Mouse (Mus musculus): ENCODE data around the gene Bend6. TPM values are rescaled to one million over a fixed set of nuclear protein-coding genes. Genes with fewer than 3 reads are reported as not detected.
A peak's percentile ranks its signal among the peaks of the same experiment; 100 is the strongest.

Bend6 gene
- total RNA-seq (2014; rRNA removed) (115 and 128 TPM in 2 replicates), polyA plus RNA-seq (2015; fragmentation: Nextera tagmentation; extraction: Ambion mirVana) (92.0 and 96.9 TPM in 2 replicates)

DNA sequence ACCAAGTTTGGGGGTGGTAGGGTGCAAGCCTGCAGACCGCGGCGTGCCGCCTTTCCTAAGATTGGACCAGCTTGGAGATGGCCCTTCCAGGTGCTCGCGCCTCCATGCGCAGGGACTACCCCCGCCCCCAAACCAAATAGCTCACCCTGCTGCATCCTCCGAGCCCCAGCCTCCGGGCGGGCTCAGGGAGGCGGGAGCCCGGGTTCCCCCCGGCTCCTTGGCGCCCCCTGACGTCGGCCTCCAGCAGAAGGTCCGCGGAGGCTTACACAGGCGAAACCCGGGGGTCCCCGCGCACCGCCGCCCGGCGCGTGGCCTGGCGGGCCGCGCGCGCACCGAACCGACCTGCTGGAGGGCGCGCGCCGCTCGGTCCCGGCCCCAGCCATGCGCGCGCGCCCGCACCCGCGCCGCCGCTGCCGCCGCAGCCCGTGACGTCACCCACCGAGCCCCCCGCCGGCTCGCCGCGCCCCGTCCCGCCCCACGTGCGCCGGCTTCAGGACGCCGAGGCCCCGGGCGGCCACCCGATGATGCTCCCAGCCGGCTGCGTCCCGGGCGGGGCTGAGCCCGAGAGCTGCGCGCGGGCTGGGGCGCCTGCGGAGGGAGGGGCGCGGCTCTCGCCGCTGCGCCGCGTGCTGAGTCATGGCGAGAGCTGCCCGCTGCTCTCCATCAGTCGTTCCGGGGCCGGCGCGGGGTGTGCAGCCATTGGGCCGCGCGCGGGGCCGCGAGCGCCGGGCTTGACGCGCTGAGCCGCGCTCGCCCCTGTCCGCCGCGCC lies at the start of gene Bend6:
Gene Bend6 (minus strand): TSS at position 396 of the 770 bp plus-strand sequence.
- Histone ChIP-seq H3K4me3 (ENCODE audit: low read depth, low read length) (peak within 1 kb of the TSS; percentile 66), H3K27me3 (ENCODE audit: insufficient read depth, low read length) (no peaks in the 10 kb centered on the region), H3K4me1 (ENCODE audit: insufficient read depth, low read length) (no peaks in the 10 kb centered on the region), H3K4me2 (ENCODE audit: low read depth, low read length, poor library complexity, severe bottlenecking) (peak within 1 kb of the TSS; percentile 71), H3K36me3 (ENCODE audit: insufficient read depth, low read length) (no peaks in the 10 kb centered on the region), H3K9me3 (ENCODE audit: low read length) (0 out of 2 replicates have a peak, but pooled peaks cover 2% of the 10 kb centered on the region), H3K27ac (ENCODE audit: low read depth, low read length) (peak within 1 kb of the TSS; percentile 91), H3K9ac (replicated peaks; ENCODE audit: low read length, poor library complexity, severe bottlenecking) (peak within 1 kb of the TSS; percentile 72)
- peak; percentile 54 for TF ChIP-seq CTCF (IDR thresholded peaks at IDR 0.05)
- peak; percentile 87 for ATAC-seq (ENCODE audit: low FRiP score)
- WGBS = under 1% methylated on average over 67 of the region's 110 CpGs
- DNase-seq (ENCODE audit: low spot score) = peak; percentile 84

DNA sequence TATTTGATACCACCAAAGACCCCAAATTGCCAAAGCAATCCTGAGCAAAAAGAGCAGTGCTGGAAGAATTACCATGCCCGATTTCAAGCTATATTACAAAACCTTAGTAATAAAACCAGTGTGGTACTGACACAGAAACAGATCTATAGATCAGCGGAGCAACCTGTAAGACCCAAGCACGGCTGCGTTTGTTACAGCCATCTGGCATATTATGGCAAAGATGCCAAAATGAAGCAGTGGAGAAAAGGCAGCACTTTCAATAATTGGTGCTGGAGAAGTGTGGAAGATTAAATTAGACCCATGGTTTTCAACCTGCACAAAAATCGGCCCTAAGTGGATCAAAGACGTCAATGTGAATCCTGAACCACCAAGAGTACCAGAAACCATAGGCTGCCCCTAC lies 48.0 kb upstream of the Bend6 start:
- no peaks in the 10 kb centered on the region for H3K9me3 ChIP-seq (ENCODE audit: low read length)
- no peak overlapping the region for H3K4me2 ChIP-seq (ENCODE audit: low read depth, low read length, poor library complexity, severe bottlenecking)
- no peaks in the 10 kb centered on the region for H3K27me3 ChIP-seq (ENCODE audit: insufficient read depth, low read length)
- DNase-seq (ENCODE audit: low spot score) (no peak), ATAC-seq (ENCODE audit: low FRiP score) (no peak)
- no peak for TF ChIP-seq CTCF (IDR thresholded peaks at IDR 0.05)
- WGBS = 98% methylated on average over 6 of the region's 6 CpGs
- H3K4me1 ChIP-seq (ENCODE audit: insufficient read depth, low read length) = no peaks in the 10 kb centered on the region
- H3K9ac ChIP-seq (replicated peaks; ENCODE audit: low read length, poor library complexity, severe bottlenecking) = no peak overlapping the region
- no peak overlapping the region for H3K27ac ChIP-seq (ENCODE audit: low read depth, low read length)
- no peaks in the 10 kb centered on the region for H3K36me3 ChIP-seq (ENCODE audit: insufficient read depth, low read length)
- H3K4me3 ChIP-seq (ENCODE audit: low read depth, low read length) = no peak overlapping the region

DNA sequence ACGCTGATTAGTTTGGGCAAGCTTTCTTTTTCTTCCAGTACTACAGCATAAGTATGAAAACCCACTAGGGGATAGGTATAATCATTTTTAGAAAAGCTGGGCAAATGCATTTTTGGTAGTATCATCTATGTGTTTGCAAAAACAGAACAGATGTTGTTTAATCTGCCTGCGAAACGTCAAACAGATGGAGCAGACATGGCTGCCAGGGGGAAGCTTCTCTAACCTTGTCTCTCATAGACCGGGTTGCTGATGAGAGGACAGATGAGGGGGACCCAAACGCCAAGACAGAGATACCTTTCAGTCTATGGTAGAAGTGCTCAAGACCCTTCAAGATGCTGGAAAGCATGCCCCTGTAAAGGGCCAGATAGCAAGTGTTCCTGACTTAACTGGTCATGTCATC lies 40.9 kb upstream of the Bend6 start:
- ATAC-seq (ENCODE audit: low FRiP score) (no peak), DNase-seq (ENCODE audit: low spot score) (no peak)
- no peak overlapping the region for H3K4me2 ChIP-seq (ENCODE audit: low read depth, low read length, poor library complexity, severe bottlenecking)
- no peaks in the 10 kb centered on the region for H3K36me3 ChIP-seq (ENCODE audit: insufficient read depth, low read length)
- no peak overlapping the region for H3K9ac ChIP-seq (replicated peaks; ENCODE audit: low read length, poor library complexity, severe bottlenecking)
- no peaks in the 10 kb centered on the region for H3K27me3 ChIP-seq (ENCODE audit: insufficient read depth, low read length)
- H3K4me3 ChIP-seq (ENCODE audit: low read depth, low read length) = no peak overlapping the region
- no peaks in the 10 kb centered on the region for H3K9me3 ChIP-seq (ENCODE audit: low read length)
- WGBS = 86% methylated on average over 5 of the region's 5 CpGs
- TF ChIP-seq CTCF (IDR thresholded peaks at IDR 0.05) = no peak
- H3K4me1 ChIP-seq (ENCODE audit: insufficient read depth, low read length) = no peaks in the 10 kb centered on the region
- H3K27ac ChIP-seq (ENCODE audit: low read depth, low read length) = no peak overlapping the region

- Histone ChIP-seq H3K27ac (ENCODE audit: low read depth, low read length) (no peak overlapping the region), H3K9me3 (ENCODE audit: low read length) (no peaks in the 10 kb centered on the region), H3K9ac (replicated peaks; ENCODE audit: low read length, poor library complexity, severe bottlenecking) (no peak overlapping the region), H3K27me3 (ENCODE audit: insufficient read depth, low read length) (no peaks in the 10 kb centered on the region), H3K4me3 (ENCODE audit: low read depth, low read length) (no peak overlapping the region), H3K36me3 (ENCODE audit: insufficient read depth, low read length) (no peaks in the 10 kb centered on the region), H3K4me2 (ENCODE audit: low read depth, low read length, poor library complexity, severe bottlenecking) (no peak overlapping the region), H3K4me1 (ENCODE audit: insufficient read depth, low read length) (no peaks in the 10 kb centered on the region)
- TF ChIP-seq CTCF (IDR thresholded peaks at IDR 0.05) = peak; percentile 33; the same call in 1 of the 2 replicates
- no peak for ATAC-seq (ENCODE audit: low FRiP score)
- no peak for DNase-seq (ENCODE audit: low spot score)
- 85% methylated on average over 6 of the region's 6 CpGs for WGBS
Observed at GRCm38 (mm10) chr1:33947838-33948237, 40.2 kb upstream of the Bend6 start.

DNA sequence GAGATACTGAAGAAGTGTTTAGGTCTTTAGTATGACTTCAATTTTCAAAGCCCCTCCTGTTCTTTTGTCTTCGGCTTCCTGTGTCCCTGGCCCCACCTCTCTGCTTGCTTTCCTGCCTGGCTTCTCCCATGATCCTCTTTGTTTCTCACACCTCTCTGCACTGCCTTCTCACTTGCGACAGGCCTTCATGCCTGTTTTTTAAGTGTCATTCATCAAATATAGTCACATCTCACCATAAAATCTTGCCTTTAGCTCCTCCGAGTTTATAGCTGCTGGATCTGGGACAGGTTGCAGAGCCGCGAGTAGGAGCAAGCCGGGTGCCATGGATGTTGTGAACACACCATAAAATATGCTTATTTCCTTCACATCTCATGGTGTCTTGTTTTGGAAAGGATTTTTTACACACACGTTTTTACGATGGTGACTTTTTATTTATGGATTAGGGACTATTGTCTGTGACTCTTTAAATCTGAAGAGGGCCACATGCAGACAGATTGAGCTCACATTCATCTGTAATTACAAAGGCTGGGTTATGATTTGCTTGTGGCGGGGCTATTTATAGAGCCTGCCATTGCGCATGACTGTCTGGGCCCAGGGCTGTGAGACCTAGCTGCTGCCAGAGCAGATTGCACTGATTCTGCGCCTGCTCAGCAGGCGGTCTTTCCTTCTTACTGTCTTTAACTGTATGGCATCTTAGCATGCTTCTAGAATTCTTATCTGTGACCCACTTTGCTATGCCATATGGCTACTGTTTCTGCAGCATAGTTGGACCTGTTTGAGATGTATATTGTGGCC lies 39.2 kb upstream of the Bend6 start:
- peak; percentile 79 for DNase-seq (ENCODE audit: low spot score)
- peak; percentile 79 for ATAC-seq (ENCODE audit: low FRiP score)
- WGBS = 67% methylated on average over 12 of the region's 12 CpGs
- H3K27me3 ChIP-seq (ENCODE audit: insufficient read depth, low read length) = no peaks in the 10 kb centered on the region
- H3K4me3 ChIP-seq (ENCODE audit: low read depth, low read length) = no peak overlapping the region
- no peak for TF ChIP-seq CTCF (IDR thresholded peaks at IDR 0.05)
- no peaks in the 10 kb centered on the region for H3K4me1 ChIP-seq (ENCODE audit: insufficient read depth, low read length)
- no peak overlapping the region for H3K4me2 ChIP-seq (ENCODE audit: low read depth, low read length, poor library complexity, severe bottlenecking)
- no peak overlapping the region for H3K9ac ChIP-seq (replicated peaks; ENCODE audit: low read length, poor library complexity, severe bottlenecking)
- no peaks in the 10 kb centered on the region for H3K9me3 ChIP-seq (ENCODE audit: low read length)
- H3K27ac ChIP-seq (ENCODE audit: low read depth, low read length) = no peak overlapping the region
- no peaks in the 10 kb centered on the region for H3K36me3 ChIP-seq (ENCODE audit: insufficient read depth, low read length)

GRCm38 (mm10) chr1:33945756-33946155 lies 38.1 kb upstream of the Bend6 start:
- H3K27me3 ChIP-seq (ENCODE audit: insufficient read depth, low read length) = no peaks in the 10 kb centered on the region
- no peaks in the 10 kb centered on the region for H3K4me1 ChIP-seq (ENCODE audit: insufficient read depth, low read length)
- H3K27ac ChIP-seq (ENCODE audit: low read depth, low read length) = no peak overlapping the region
- no peak for TF ChIP-seq CTCF (IDR thresholded peaks at IDR 0.05)
- ATAC-seq (ENCODE audit: low FRiP score) (no peak), DNase-seq (ENCODE audit: low spot score) (no peak)
- no peak overlapping the region for H3K4me3 ChIP-seq (ENCODE audit: low read depth, low read length)
- no peak overlapping the region for H3K4me2 ChIP-seq (ENCODE audit: low read depth, low read length, poor library complexity, severe bottlenecking)
- WGBS = 95% methylated on average over 6 of the region's 6 CpGs
- H3K36me3 ChIP-seq (ENCODE audit: insufficient read depth, low read length) = no peaks in the 10 kb centered on the region
- no peak overlapping the region for H3K9ac ChIP-seq (replicated peaks; ENCODE audit: low read length, poor library complexity, severe bottlenecking)
- no peaks in the 10 kb centered on the region for H3K9me3 ChIP-seq (ENCODE audit: low read length)
